Mouse (Mus musculus) natural killer cell, adult 2 months (primary cell): ENCODE measurements around the gene Rps6kc1.

Experiments
- DNase-seq, 2 experiments: peaks; one replicate each; pipeline ENCODE4 v3.0.0; 2022; ENCODE audit warnings: low spot score in 2 of 2

Gene Rps6kc1

DNA sequence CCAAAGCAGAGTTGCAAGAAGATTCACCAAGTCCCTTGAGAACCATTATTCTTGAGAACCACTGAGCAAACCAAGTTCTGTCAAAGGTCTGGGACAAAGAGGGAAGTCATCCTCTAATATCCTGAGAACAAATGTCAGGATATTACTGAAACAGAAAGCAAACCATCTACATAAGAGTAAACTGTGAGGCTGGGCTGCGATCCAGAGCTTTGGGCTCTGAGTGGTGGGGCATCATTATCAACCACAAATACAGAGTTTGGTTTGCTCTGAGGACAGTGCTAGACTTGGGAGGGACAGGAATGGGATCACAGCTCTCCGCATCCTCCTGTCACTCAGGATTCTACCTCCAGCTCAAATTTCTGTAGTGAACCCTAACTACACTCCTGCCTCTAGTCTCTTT is 144.8 kb downstream of the Rps6kc1 start:
- no peak for DNase-seq

DNA sequence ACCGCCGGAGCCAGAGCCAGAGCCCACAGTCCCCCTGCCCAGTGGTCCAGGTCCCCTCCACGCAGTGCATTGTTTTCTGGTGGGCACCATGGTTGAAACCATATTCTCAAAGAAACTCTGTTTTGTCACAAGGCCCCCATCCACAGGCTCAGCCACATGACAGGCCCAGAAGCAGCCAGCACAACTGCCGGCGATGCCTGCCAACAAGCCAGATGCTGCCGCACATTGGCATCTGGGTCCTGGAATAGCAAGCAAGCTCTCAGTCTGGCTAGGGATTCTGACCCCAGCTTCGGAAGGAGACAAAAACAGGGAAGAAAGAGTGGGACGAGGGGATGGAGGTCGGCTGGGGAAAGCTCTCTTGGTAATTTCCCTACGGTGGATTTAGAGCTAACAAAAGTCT is 147.8 kb downstream of the Rps6kc1 start:
- DNase-seq, result no peak

DNA sequence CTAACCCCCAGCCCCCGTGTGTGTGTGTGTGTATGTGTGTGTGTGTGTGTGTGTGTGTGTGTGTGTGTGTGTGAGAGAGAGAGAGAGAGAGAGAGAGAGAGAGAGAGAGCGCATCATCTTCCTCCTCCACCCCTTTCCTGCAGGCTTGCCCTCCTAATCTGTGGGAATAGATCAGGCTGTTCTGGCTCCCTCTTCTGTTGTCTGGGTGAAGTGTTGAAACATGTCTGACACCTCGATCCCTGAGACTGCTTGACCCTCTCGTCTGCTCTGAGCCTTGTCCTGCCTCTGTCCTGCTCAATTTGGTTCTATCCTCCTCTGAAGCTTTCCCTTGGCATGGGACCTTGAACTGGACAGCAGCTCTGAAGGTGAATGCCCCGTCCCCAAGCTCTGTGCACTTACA is 149.8 kb downstream of the Rps6kc1 start:
- no peak for DNase-seq

DNA sequence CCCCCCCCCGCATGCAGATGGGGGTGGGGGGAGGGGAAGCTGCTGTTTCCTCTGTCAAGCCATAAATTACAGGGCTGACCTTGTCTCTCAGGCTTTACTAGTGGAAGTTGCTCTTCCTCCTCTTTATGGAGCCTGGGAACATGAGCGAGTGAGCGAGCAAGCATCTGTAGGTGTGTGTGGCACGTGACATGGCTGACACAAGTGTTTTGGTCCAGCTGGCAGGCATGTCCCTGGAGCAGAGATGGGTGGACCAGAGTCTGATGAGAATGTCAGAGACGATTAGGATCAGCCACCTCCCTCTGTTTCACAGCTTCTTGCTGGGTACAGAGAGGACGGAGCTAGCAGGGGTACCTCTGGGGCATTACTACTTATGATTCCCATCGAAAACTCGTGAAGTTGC is 153.7 kb downstream of the Rps6kc1 start:
- DNase-seq, result no peak

DNA sequence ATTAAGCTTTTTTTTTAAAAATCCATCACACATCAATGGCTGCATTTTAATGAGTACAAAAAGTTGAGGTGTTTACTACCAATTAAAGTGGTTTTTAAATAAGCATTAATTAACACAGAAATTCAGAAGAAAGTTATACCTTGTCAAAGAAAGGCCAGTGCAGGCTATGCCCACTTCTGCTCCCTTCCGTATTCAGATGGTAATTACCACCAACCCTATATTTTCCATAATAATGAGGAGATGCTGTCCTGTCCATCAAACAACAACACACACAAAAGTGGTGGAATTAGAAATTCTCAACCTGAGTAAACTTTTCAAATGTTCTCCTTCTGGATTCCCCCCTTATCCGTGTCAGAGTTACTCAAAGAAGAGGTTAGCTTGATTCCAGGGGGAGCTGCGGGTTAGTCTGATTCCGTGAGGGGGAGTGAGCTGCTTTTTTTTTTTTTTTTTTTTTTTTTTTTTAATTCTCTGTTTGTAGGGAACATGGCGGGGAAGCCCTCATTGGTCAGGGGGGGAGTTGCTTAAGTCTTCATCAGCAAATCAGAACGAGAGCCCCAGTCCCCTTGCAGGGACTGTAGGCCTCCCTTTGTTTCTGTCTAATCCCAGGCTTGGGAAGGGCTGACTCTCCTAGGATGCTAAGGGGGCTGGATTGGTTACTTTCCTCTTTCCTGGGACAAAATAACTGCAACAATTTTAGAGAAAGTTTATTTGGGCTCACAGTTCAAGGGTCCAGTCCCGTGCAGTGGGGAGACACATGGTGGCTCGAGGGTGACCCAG is 159.6 kb downstream of the Rps6kc1 start:
- DNase-seq, result no peak

DNA sequence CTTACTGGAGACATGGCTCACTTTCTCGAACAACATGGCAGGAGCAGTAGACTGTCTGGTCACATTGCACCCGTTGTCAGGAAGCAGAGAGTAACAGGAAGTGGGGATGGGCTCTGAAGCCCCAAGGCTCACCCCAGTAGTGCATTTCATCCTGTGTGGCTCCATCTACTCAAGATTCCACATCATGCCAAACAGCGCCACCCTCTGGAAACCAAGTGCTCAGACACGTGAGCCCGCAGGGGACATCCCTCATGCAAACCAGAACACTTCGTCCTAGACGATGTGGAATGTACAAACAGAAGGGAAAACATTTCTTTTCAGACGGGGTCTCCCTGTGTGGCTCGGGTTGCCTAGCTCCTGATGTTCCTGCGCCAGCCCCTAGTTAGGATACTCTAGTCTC is 162.6 kb downstream of the Rps6kc1 start:
- no peak for DNase-seq

DNA sequence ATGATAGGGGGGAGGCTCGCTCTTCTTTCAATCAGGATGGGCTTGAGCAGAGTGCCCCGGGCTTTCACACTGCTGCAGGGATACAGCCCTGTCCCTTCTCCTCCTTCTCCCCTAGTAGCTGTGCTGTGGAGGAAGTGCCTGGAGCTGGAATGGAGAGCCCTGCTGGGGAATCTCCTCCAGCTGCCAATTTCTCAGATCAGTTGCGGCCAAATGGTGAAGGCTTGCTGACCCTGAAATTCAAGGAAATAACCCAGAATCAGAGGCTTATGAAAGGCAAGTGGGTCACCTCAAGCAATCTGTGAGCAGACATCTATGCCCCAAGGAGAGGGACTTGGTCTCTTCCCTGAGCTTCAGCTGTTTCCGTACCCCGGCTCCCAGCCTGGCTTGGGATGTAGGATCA is 170.1 kb downstream of the Rps6kc1 start:
- DNase-seq, result no peak

DNA sequence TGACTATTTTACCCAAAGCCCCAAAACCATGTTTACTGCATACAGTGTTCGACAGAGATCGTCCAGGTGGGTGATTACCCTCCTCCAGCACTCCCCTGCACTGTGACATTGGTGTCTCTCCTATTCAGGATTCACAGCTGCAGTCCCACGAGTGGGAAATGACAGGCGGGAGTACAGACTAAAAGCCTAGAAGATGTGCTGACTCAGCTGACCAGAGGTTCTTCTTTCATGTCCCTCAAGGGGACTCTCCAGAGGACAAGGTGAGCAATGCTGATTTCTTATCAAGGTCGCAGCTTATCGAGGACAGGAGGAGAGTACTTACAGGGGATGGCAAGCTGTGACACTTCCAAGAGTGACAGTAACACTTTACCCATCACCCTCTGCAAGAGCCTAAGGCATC is 178.8 kb downstream of the Rps6kc1 start:
- no peak for DNase-seq

DNA sequence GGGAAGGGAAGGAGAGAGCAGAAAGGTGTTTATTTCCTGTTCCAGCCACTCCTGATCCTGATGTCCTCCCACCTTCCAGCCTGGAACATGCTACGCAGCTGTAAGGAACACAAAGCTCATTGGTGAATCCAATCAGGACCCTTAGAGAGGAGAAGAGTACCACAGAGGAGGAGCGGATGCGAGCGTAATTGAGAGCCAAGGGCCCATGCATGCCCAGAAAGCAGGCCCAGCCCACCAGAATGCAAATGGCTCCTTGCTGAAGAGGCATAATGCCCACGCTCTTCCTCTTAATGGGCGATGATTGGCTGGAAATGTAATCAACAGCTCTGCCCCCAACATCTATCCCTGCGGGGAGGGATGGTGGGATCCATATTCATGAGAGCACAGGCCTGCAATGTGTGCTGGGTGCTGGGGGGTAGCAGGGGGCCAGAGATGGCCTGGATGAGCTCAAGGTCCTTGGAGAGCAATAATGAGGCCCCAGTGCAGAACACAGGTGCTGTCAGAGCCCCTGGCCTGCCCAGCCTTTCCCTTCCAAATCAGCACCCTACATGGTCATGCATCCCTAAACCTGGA is 182.0 kb downstream of the Rps6kc1 start:
- DNase-seq, result no peak

DNA sequence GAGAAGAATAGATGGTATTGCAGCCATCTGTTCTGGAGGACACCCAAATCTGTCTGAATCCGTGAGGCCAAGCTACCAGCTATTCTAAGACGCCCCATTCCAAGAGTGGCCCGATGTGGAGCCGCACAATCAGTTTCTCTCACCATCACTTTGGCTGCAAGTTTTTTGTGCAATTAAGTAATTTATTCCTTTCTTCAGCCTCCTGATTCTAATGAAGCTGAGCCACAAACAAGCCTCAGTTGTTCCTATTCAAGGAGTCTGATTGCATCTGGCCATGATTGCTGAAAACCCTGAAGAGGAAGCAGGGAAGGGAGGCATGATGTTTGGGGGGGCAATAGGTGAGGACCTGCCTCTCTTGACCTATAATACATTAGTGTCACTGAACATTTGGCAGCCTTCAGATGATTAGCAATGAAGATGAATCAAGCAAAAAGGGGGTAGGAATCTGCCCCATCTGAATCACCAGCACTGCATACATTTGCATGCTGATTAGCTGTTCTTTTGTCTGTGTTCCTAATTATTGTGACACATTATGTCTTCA is 183.4 kb downstream of the Rps6kc1 start:
- no peak for DNase-seq

DNA sequence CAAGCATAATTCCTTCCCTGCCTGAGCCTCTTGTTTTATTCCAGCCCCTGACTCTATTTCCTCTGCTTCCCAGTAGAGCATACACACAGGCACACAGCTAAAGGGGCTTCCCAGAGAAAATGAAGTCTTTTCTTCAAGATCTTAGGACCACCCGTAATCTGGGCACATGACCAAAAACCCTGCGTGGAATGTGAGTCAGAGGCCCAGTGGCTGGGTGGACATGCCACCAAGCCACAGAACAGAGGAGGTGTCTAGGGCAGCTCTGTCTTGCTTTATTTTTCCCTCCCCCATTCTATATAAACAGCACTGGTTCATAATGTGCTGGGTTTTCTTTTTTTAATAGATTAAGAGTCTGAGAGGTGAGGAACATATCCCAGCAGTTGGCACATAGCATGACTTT is 184.2 kb downstream of the Rps6kc1 start:
- DNase-seq, result no peak

DNA sequence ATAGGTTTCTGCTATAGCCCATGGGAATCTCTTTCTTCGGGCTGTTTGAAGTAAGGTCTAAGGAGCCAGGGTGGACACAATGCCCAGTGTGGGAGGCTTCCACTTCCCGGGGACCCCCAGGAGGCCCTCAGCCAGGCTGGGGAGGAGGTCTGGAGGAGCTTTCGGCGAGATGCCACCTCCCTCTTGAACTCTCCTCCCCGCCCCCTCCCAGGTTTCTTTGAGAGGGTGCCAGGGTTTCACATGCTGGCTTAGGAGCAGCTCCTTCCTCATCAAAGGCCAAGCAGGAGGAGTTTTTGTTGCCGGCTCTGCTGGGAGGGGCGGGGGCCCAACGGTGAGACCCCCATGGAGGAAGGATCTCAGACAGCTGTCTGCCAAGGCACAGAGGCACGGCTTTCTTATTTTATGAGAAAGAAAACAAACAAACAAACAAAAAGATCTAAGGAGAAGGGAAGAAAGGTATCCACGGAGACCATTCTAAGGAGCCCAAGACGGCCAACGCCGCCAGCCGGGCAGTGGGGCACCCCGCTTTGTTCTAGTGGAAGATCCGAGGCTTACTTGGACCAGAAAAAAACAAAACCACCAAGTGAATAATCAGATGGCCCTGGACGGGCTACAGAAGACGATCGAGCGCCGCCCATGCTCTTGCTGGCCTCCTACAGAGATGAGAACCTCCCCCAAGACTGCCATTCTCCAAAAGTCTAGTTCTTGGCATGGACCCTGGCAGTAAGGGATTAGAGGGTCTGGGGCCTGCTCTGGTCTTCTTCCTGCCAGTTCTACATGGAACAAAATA is 186.8 kb downstream of the Rps6kc1 start:
- no peak for DNase-seq

DNA sequence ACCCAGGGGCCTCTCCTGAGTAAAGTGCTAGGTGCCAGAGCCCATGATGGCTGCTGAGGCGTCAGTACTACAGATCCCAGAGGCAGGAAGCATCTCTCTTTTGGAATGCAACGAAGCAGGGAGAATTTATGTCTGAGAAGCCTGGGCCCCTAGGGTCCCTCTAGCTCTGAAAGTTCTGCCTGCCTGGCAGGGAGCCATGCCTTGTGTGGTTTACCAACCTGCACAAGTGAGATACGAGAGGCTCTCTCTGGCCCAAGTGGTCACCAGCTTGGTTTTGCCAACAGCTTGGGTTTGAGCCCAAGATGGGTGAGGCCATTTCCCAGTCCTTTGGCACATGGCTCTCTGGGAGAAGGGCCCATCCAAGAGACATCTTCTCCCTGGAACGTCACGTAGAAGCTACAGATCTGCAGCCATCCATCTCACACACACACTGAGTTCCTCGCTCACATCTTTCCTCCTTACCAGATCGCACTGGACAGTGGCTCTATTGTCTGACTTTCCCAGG is 187.6 kb downstream of the Rps6kc1 start:
- DNase-seq, result no peak

DNA sequence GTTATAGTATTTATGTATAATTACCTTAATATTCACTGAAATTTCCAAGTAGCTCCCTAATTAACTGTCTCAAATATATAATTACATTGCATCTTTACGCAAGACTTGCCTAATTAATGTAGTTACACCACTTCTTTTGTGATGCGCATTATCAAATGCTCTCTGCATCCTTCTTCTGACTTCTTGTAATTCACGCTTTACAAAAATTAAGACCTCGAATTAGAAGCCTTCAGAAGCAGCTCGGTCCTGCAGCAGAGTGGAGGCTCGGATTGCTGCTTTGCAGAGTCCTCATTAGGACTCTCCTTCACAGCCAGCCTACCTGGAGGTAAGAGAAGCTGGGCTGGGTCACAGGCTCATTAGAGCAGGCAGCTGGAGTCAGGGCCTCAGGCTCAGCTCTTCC is 197.7 kb downstream of the Rps6kc1 start:
- no peak for DNase-seq

DNA sequence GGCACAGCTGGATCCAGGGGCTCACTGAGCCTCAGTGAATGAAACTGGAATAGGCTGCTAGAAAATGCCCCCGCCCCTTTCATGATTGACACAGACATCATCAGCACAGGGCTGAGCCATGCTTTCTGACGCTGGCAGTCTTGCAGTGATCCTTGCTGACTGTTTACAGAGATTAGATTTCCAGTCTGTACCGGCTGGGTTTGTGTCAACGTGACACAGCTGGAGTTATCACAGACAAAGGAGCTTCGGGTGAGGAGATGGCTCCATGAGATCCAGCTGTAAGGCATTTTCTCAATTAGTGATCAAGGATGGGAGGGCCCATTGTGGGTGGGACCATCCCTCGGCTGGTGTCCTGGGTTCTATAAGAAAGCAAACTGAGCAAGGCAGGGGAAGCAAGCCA is 214.0 kb downstream of the Rps6kc1 start:
- DNase-seq, result no peak

DNA sequence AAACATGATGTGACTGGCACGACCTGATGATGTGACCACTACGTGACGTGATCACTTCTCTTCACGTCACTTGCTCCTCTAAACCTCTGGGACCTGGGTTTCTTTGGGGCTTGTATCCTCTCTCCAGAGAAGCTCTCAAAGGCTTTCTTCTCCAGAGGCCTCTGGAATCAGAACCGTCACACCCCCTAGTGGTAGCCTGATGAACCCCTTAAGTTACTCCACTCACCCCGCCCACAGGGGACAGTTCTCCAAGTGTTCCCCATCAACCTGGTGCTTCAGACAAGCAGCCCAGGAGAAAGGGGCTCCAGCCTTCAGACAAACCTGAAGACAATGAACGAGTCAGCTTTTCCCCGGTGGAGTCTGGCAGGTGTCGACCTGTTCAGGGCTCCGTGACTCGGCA is 216.0 kb downstream of the Rps6kc1 start:
- no peak for DNase-seq

DNA sequence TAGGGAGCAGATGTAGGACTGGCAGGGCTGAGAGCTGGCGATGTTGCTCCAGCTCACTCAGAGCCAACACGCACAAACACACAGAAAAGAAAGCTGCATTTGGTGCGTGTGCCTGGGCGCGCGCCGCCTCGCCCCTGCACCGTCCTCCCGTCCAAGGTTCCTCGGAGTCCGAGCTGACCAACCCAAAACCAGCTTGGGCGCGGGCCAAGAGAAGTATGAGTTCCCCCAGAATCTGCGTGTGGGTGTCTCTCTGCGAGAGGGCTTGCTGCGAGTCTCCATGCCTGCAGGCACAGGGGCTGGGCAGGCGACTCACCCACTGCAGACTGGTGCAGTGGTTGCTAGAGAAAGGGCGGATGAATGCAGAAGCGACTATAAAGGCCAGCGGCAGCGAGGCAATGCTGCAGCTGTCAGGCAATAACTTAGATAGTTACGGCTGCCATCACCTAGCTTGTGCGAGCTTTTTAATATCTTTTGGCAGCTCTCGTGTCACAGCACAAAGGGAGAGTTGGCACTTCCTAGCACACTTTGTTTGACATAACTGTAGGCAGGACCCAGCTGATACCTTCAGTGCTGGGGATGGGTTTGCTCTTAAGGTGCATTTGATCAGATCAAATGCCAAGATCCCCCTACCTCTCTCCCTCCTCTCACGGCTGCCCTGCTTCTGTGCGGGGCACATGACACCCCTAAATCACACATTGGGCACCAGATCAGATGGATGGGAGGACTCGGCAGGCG is 220.9 kb downstream of the Rps6kc1 start:
- DNase-seq, result no peak

DNA sequence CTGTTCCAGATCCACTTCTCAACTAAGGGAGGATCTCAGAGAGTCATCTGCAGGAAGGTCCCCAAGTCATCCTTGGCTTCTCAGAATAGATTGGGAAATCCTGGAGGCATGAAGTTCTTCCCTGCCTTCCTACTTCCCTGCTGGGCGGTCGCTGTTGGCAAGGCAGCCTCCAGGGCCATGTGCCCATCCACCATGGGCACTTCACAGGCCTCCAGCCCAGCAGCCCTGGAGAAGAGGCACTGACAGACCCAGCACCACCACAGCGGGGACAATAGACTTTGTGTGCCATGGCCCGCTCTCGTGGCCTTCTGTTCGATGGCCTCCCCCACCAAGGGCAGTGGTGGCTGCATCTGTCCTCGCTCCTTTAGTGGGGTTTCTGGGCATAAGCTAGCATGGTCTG is 228.5 kb downstream of the Rps6kc1 start:
- no peak for DNase-seq

DNA sequence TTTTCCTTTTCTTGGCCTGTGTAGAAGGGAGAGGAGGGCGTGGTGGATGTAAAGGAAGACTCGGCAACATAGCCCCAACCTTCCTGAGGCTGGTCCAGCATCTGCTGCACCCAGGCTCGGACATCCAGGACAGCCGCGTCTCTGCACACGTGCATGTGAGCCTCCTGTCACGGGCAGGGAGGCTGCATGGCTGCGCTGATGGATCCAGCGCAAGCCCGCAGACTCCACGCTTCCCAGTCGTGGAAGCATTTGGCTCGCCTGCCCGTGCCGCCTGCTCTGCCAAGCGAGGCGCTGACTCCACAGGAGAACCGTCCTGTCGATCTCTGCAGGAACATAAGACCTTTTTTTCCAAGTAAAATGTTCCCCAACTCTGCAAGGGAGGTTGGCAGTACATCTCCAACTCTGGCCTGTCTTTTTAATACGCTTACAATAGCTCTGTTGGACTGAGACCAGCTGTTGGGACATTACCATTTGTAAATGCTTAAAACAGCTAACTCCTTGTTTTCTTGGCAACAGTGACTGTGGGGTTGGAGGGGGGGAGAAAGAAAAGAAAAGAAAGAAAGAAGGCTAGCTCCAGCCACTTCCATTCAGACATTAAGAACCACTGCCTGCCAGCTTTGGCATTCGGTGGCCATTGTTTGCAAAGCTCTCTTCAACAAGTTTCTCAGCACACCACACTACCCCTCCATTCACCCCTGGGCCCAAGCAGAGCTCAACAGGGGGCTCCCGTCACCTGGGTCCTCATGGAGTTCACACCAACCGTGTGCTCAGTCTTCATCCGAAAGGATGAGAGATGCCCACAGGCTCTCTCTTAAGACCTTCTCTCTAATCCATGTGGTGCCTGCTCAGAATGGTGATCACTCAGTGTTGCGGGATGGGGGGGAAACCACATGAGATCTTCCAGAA is 229.3 kb downstream of the Rps6kc1 start:
- no peak for DNase-seq

DNA sequence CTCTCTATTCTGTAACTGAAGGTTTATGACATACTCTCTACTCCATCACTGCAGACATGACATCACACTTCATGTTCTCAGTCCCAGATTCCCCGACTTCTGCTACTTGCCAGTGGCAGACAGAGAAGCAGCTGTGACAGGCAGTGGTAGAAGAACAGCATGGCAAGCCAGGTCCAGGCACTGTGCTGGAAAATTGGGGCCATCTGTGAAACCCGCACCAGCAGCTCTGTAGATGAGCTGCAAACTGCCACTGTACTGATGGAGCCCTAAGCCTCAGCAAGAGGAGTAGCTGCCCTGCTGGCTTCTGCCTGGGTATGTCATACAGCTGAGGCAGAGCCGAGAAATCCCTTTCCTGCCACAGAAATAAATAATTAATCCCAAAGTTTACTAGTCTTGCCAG is 236.1 kb downstream of the Rps6kc1 start:
- no peak for DNase-seq

DNA sequence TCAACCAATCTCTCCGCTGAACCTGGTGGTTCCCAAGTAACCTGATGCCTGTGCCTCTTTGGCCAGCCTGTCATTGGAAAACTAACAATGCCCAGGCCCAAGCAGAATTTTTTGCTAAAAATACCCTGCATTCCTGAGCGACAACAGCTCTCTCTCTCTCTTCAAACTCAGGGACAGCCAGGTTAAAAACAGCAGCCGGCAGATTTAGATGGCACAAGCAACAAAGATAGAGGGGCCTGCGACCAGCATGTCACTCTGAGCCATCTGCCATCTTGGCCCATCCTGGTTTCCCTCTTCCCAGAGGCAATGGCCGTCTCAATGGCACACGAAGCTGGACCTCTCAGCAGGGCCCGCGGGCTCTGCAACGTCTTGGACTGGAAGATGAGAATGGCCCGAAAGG is 242.5 kb downstream of the Rps6kc1 start:
- DNase-seq, result no peak
